Mouse (Mus musculus) MEL (cell line): ENCODE results near the gene Pea15a. TPM values are rescaled to one million over a fixed set of nuclear protein-coding genes. Genes with fewer than 3 reads are reported as not detected.

Experiments
- DNase-seq: peaks from one replicate; pipeline ENCODE4 v3.0.0; 2011; ENCODE audit warnings: low read depth, low spot score
- H3K27ac ChIP-seq: 2 replicates; pipeline ENCODE4 v1.5.1; 2012; ENCODE audit warnings: low read depth, mild to moderate bottlenecking, control low read depth, low read length, moderate library complexity; ENCODE audit not compliant: control insufficient read depth
- H3K27me3 ChIP-seq, 2 experiments: fragments of 150-350 bp in 1 of 2; sonication (generic) in 1 of 2; 2 replicates each; pipeline ENCODE4 v1.6.1; 2012; ENCODE audit warnings: low read length in 2 of 2, mild to moderate bottlenecking in 2 of 2, improper control_type of control experiment in 1 of 2, moderate library complexity in 1 of 2; ENCODE audit not compliant: insufficient read depth in 2 of 2, control insufficient read depth in 1 of 2
- H3K36me3 ChIP-seq, 2 experiments: 2 replicates each; pipeline ENCODE4 v1.6.1; 2012 to 2014; ENCODE audit warnings: low read length in 2 of 2, improper control_type of control experiment in 1 of 2, inconsistent platforms in 1 of 2, mild to moderate bottlenecking in 1 of 2; ENCODE audit not compliant: insufficient read depth in 2 of 2, control insufficient read depth in 1 of 2
- H3K4me1 ChIP-seq, 2 experiments: fragments of 150-350 bp in 1 of 2; sonication (generic) in 1 of 2; 2 replicates each; pipeline ENCODE4 v1.6.1; 2012; ENCODE audit warnings: low read length in 2 of 2, improper control_type of control experiment in 1 of 2, mild to moderate bottlenecking in 1 of 2; ENCODE audit not compliant: insufficient read depth in 2 of 2, control insufficient read depth in 1 of 2
- H3K4me3 ChIP-seq, 2 experiments: fragments of 150-350 bp in 1 of 2; sonication (generic) in 1 of 2; 2 replicates each; pipeline ENCODE4 v1.5.1; 2012; ENCODE audit warnings: low read depth in 2 of 2, low read length in 2 of 2, mild to moderate bottlenecking in 2 of 2, moderate library complexity in 2 of 2, control low read depth in 1 of 2, improper control_type of control experiment in 1 of 2; ENCODE audit not compliant: control insufficient read depth in 1 of 2, insufficient read depth in 1 of 2
- H3K79me2 ChIP-seq: 2 replicates; pipeline ENCODE4 v1.6.1; 2012; ENCODE audit warnings: mild to moderate bottlenecking, low read length, moderate library complexity; ENCODE audit not compliant: control insufficient read depth, poor library complexity, insufficient read depth
- H3K9ac ChIP-seq: 2 replicates; pipeline ENCODE4 v1.6.1; 2012; ENCODE audit warnings: low read depth, mild to moderate bottlenecking, control low read depth, low read length, moderate library complexity; ENCODE audit not compliant: control insufficient read depth, poor library complexity, severe bottlenecking
- H3K9me3 ChIP-seq: fragments of 150-350 bp; sonication (generic); replicated peaks from 2 replicates; pipeline ENCODE4 v1.6.1; 2012; ENCODE audit warnings: mild to moderate bottlenecking, low read length, improper control_type of control experiment, moderate library complexity; ENCODE audit not compliant: insufficient read depth
- BHLHE40 ChIP-seq: IDR thresholded peaks from 2 replicates; pipeline ENCODE4 v1.6.1; 2012; ENCODE audit warnings: low read depth, mild to moderate bottlenecking, inconsistent platforms, low read length, improper control_type of control experiment, borderline replicate concordance
- CHD1 ChIP-seq: IDR thresholded peaks from 2 replicates; pipeline ENCODE4 v1.6.1; 2012; ENCODE audit warnings: low read depth, mild to moderate bottlenecking, inconsistent platforms, low read length, improper control_type of control experiment
- CHD2 ChIP-seq: IDR thresholded peaks from 2 replicates; pipeline ENCODE4 v1.6.1; 2011; ENCODE audit warnings: low read length, improper control_type of control experiment
- E2F4 ChIP-seq: IDR thresholded peaks from 2 replicates; pipeline ENCODE4 v1.6.1; 2011; ENCODE audit warnings: low read depth, low read length, improper control_type of control experiment, borderline replicate concordance
- ELF1 ChIP-seq: IDR thresholded peaks from 2 replicates; pipeline ENCODE4 v1.6.1; 2014; ENCODE audit warnings: low read depth, mild to moderate bottlenecking, inconsistent platforms, low read length, improper control_type of control experiment, moderate library complexity
- GABPA ChIP-seq: IDR thresholded peaks from 2 replicates; pipeline ENCODE4 v1.6.1; 2012; ENCODE audit warnings: low read depth, mild to moderate bottlenecking, inconsistent platforms, low read length, improper control_type of control experiment, moderate library complexity
- GATA1 ChIP-seq: IDR thresholded peaks from 2 replicates; pipeline ENCODE4 v1.6.1; 2011; ENCODE audit warnings: low read depth, low read length, improper control_type of control experiment
- HCFC1 ChIP-seq: IDR thresholded peaks from 2 replicates; pipeline ENCODE4 v1.6.1; 2012; ENCODE audit warnings: low read depth, mild to moderate bottlenecking, inconsistent platforms, low read length, improper control_type of control experiment, moderate library complexity
- KAT2A ChIP-seq: conservative IDR thresholded peaks from 2 replicates; pipeline ENCODE4 v1.6.1; 2012; ENCODE audit warnings: low read depth, low read length, improper control_type of control experiment, inconsistent platforms
- MEF2A ChIP-seq: IDR thresholded peaks from 2 replicates; pipeline ENCODE4 v1.6.1; 2014; ENCODE audit warnings: low read depth, mild to moderate bottlenecking, inconsistent platforms, low read length, improper control_type of control experiment; ENCODE audit not compliant: poor library complexity, insufficient replicate concordance, severe bottlenecking; ENCODE audit errors: extremely low read depth
- MXI1 ChIP-seq: IDR thresholded peaks from 2 replicates; pipeline ENCODE4 v1.6.1; 2011; ENCODE audit warnings: mild to moderate bottlenecking, low read depth, low read length, improper control_type of control experiment
- MYC ChIP-seq: IDR thresholded peaks from 2 replicates; pipeline ENCODE4 v1.6.1; 2011; ENCODE audit warnings: low read depth, mild to moderate bottlenecking, low read length, improper control_type of control experiment, moderate library complexity
- NRF1 ChIP-seq: IDR thresholded peaks from 2 replicates; pipeline ENCODE4 v1.6.1; 2014; ENCODE audit warnings: low read depth, mild to moderate bottlenecking, inconsistent platforms, low read length, improper control_type of control experiment, moderate library complexity; ENCODE audit not compliant: poor library complexity, insufficient read depth, severe bottlenecking
- POLR2AphosphoS2 ChIP-seq: IDR thresholded peaks from 2 replicates; pipeline ENCODE4 v1.6.1; 2011; ENCODE audit warnings: low read length, improper control_type of control experiment
- POLR2AphosphoS5 ChIP-seq: IDR thresholded peaks from 2 replicates; pipeline ENCODE4 v1.6.1; 2012; ENCODE audit warnings: low read depth, borderline replicate concordance, mild to moderate bottlenecking, inconsistent platforms, low read length, moderate library complexity, mixed read lengths
- RAD21 ChIP-seq: IDR thresholded peaks from 2 replicates; pipeline ENCODE4 v1.6.1; 2011; ENCODE audit warnings: mild to moderate bottlenecking, low read depth, low read length, improper control_type of control experiment
- RCOR1 ChIP-seq: IDR thresholded peaks from 2 replicates; pipeline ENCODE4 v1.6.1; 2012; ENCODE audit warnings: low read depth, mild to moderate bottlenecking, inconsistent platforms, low read length, improper control_type of control experiment
- SIN3A ChIP-seq: IDR thresholded peaks from 2 replicates; pipeline ENCODE4 v1.6.1; 2012; ENCODE audit warnings: low read length, improper control_type of control experiment, inconsistent platforms
- SMC3 ChIP-seq: IDR thresholded peaks from 2 replicates; pipeline ENCODE4 v1.6.1; 2011; ENCODE audit warnings: low read depth, low read length, improper control_type of control experiment
- TAL1 ChIP-seq: IDR thresholded peaks from 2 replicates; pipeline ENCODE4 v1.6.1; 2012; ENCODE audit warnings: mild to moderate bottlenecking, inconsistent platforms, low read length, moderate library complexity, mixed read lengths
- UBTF ChIP-seq: IDR thresholded peaks from 2 replicates; pipeline ENCODE4 v1.6.1; 2012; ENCODE audit warnings: low read depth, mild to moderate bottlenecking, inconsistent platforms, low read length, improper control_type of control experiment, moderate library complexity, borderline replicate concordance; ENCODE audit not compliant: insufficient read depth
- USF1 ChIP-seq: IDR thresholded peaks from 2 replicates; pipeline ENCODE4 v1.6.1; 2014; ENCODE audit warnings: low read depth, mild to moderate bottlenecking, inconsistent platforms, low read length, improper control_type of control experiment, moderate library complexity
- USF2 ChIP-seq, 2 experiments: IDR thresholded peaks; 2 replicates each; pipeline ENCODE4 v1.6.1; 2011 to 2012; ENCODE audit warnings: improper control_type of control experiment in 2 of 2, low read length in 2 of 2, borderline replicate concordance in 1 of 2, inconsistent platforms in 1 of 2, low read depth in 1 of 2, mild to moderate bottlenecking in 1 of 2; ENCODE audit not compliant: insufficient read depth in 1 of 2
- ZMIZ1 ChIP-seq: IDR thresholded peaks from 2 replicates; pipeline ENCODE4 v1.6.1; 2012; ENCODE audit warnings: low read depth, mild to moderate bottlenecking, inconsistent platforms, low read length, improper control_type of control experiment, moderate library complexity
- ZNF384 ChIP-seq: IDR thresholded peaks from 2 replicates; pipeline ENCODE4 v1.6.1; 2012; ENCODE audit warnings: low read depth, mild to moderate bottlenecking, inconsistent platforms, low read length, improper control_type of control experiment
- polyA plus RNA-seq, 2 experiments: library from polyadenylated mRNA; stranded (reverse) in 1 of 2; unstranded in 1 of 2; fragments of >175 nt in 1 of 2; fragments of >200 nt in 1 of 2; gene quantifications; 2 replicates each; pipeline versions ENCODE4 v1.2.1 to v1.2.4; 2012; ENCODE audit warnings: low replicate concordance in 2 of 2, low read depth in 1 of 2; ENCODE audit not compliant: insufficient read length in 2 of 2, insufficient read depth in 1 of 2, missing spikeins in 1 of 2
- total RNA-seq: library from RNA; depleted of rRNA; stranded (reverse); fragments of 300-350 nt; gene quantifications from 2 replicates; pipeline ENCODE4 v1.2.3, GENCODE M21; 2012

Pea15a gene
- total and polyA plus RNA-seq, 3 experiments, result 2.4 to 7.5 TPM; not detected in 1

GRCm38 (mm10) chr1:172160508-172160907, 46.1 kb downstream of the Pea15a start:
- Histone ChIP-seq H3K79me2 (peaks cover 8% of the 10 kb centered on the region), H3K4me1 (peaks cover 3 to 5% of the 10 kb centered on the region in 2 experiments; a peak in 2 of 4 replicates), H3K4me3 (no peak overlapping the region), H3K9me3 (no peaks in the 10 kb centered on the region), H3K27me3 (no peaks in the 10 kb centered on the region), H3K27ac (no peak overlapping the region), H3K36me3 (peaks cover 7 to 15% of the 10 kb centered on the region in 2 experiments), H3K9ac (no peak overlapping the region)
- TF ChIP-seq RAD21 (no peak), GATA1 (no peak), KAT2A (no peak), POLR2AphosphoS5 (no peak), CHD2 (no peak), ELF1 (no peak)
- DNase-seq, result no peak

DNA sequence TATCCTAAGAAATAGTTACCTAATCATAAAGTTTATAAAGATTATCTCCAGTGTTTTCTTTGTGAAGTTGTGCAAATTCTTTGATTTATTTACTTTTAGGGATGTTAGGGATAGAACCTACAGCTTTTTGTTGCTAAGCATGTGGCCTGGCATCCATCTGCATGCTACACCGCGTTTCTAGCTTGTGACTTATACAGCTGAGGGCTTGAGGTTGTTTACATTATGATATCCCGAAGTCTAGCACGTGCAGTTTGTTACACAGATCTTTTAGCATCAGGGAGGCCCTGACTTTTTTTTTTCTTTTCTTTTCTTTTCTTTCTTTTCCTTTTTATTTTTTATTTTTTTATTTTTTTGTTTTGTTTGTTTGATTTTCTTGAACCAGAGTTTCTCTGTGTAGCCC, 46.6 kb downstream of the Pea15a start:
- Histone ChIP-seq H3K4me3 (no peak overlapping the region), H3K27ac (no peak overlapping the region), H3K36me3 (peaks cover 6 to 15% of the 10 kb centered on the region in 2 experiments), H3K9ac (no peak overlapping the region), H3K79me2 (peaks cover 8% of the 10 kb centered on the region), H3K27me3 (no peaks in the 10 kb centered on the region), H3K4me1 (peaks cover 3 to 5% of the 10 kb centered on the region in 2 experiments; a peak in 2 of 4 replicates), H3K9me3 (no peaks in the 10 kb centered on the region)
- no peak for TF ChIP-seq USF2 (IDR thresholded peaks at IDR 0.05; ENCODE audit: borderline replicate concordance in 1 of 2, insufficient read depth in 1 of 2, low read depth in 1 of 2, low read length in 2 of 2)
- TF ChIP-seq ZNF384, result no peak
- TF ChIP-seq CHD2, result no peak
- TF ChIP-seq SMC3, result no peak
- no peak for TF ChIP-seq POLR2AphosphoS5
- no peak for TF ChIP-seq UBTF
- no peak for TF ChIP-seq E2F4
- no peak for TF ChIP-seq SIN3A
- TF ChIP-seq MYC, result no peak
- TF ChIP-seq TAL1, result no peak
- TF ChIP-seq USF1, result no peak
- TF ChIP-seq ELF1, result no peak
- DNase-seq, result no peak

- DNase-seq, result no peak
- Histone ChIP-seq H3K4me3 (no peak overlapping the region), H3K36me3 (peaks cover 4 to 12% of the 10 kb centered on the region in 2 experiments), H3K9ac (no peak overlapping the region), H3K9me3 (no peaks in the 10 kb centered on the region), H3K27ac (no peak overlapping the region), H3K27me3 (no peaks in the 10 kb centered on the region), H3K79me2 (peaks cover 13% of the 10 kb centered on the region), H3K4me1 (peaks cover 3 to 5% of the 10 kb centered on the region in 2 experiments; a peak in 2 of 4 replicates)
- no peak for TF ChIP-seq SMC3
- TF ChIP-seq BHLHE40, result no peak
- TF ChIP-seq GABPA, result no peak
- TF ChIP-seq ZNF384, result no peak
- TF ChIP-seq POLR2AphosphoS2, result no peak
- no peak for TF ChIP-seq MEF2A
- no peak for TF ChIP-seq CHD1
- no peak for TF ChIP-seq ZMIZ1
- TF ChIP-seq TAL1, result no peak
- no peak for TF ChIP-seq NRF1
- no peak for TF ChIP-seq MXI1
- no peak for TF ChIP-seq HCFC1
- no peak for TF ChIP-seq RCOR1
- no peak for TF ChIP-seq SIN3A
Measured at GRCm38 (mm10) chr1:172155518-172155917, 51.1 kb downstream of the Pea15a start.
